Mouse (Mus musculus): ENCODE results near the gene Mst1r.

Mst1r gene

DNA sequence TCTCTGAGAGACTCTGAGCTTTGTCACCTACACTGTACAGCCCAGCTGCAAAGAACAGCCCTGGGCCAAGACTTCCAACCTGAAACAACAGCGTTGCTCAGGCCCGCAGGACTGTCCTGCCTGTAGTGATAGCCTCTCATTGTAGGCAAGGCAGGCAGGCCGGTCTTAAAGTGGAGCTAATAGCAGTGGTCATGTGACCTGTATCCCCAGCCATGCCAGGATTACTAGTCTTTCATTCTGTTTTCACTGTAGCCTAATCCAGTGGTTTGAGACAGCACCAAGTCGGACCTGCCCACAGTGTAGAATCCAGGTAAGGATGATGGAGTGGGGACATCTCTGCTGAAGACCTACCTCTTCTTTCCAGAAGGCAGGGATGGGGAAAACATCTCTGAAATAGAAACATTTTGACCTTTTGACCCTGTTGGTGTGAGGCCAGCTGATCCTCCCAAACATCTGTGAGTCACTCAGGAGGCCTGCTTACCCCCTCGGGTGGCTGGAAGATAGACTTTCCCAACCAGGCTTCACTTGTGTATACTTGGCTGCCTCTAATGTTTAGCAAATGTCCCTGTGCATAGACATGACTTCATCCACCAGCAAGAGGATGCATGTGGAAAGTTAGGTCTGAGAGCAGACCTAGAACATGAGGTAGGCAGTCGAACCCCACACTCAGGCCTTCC lies 49.1 kb downstream of the Mst1r start:
- DNase-seq (ENCODE audit: low spot score in 2 of 2), result no peak

DNA sequence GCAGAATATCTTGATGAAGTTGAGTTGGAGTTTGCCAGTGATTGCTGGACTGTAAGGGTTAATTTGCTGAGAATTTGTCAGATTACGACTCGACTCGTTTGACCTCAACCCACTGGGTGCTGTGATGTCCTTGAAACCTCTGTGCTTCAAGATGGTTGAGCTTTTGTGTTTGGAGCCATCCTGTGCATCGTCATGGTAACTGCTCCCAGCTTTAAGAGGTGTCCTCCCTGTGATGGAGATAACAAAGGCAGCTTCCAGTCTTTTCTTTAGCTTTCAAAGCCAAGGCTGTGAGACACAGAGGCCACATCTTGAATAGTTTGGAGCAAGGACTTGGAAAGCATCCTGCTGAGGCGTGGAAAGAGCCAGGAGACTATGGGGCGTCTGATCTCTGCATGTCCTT lies 50.5 kb downstream of the Mst1r start:
- DNase-seq (ENCODE audit: low spot score in 2 of 2), result no peak

DNA sequence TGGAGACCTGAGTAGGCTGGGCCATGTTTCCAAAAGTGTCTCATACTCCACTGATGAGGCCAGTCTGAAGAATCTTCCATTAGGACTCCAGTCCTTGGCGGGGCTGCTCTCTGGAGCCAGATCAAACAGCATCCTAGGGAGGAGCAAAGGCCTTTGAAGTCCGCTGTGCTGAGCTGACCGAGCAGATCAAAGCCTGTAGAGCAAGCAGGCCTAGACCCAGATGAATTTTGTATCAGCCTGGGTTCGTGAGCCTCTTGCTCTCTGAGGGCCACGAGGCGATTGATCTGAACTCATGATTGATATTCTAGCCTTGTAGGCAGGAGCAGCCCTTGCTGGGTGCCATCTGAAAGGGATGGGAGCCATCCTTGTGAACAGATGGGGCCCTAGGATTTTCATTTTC lies 53.2 kb downstream of the Mst1r start:
- no peak for DNase-seq (ENCODE audit: low spot score in 2 of 2)

DNA sequence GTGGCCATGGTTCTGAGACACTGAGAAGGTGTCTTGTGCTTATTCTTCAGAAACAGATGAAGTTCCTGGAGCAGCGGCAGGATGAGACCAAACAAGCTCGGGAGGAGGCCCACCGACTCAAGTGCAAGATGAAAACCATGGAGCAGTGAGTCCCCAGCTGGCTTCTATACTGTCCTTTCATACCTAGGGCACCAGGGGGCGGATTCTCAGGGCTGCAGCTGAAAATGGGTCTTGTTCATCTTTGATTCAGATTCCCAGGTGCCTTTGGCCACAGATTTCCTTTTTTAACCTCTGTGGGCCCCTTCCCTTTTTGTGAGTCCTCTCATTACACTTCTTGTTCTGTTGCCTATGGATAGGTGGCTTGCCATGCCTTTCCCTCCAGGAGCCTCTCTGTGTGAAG lies 54.3 kb downstream of the Mst1r start:
- no peak for DNase-seq (ENCODE audit: low spot score in 2 of 2)

DNA sequence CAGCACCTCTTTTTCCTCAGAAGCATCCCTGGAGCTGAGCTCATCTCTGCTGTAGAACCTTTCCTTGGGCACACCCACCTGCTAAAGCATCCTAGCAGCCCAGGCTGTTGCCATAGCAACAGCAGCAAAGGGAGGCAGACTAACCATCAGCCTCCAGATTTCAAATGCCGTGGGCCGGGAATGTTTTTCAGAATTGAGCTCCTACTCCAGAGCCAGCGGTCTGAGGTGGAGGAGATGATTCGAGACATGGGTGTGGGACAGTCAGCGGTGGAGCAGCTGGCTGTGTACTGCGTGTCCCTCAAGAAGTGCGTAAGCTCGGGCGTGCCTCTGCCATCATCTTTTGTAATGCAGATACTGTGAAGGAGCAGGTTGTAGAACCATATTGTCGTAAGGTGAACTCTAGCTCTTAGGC lies 54.7 kb downstream of the Mst1r start:
- DNase-seq (ENCODE audit: low spot score in 2 of 2), result peak; percentile 85 to 91

DNA sequence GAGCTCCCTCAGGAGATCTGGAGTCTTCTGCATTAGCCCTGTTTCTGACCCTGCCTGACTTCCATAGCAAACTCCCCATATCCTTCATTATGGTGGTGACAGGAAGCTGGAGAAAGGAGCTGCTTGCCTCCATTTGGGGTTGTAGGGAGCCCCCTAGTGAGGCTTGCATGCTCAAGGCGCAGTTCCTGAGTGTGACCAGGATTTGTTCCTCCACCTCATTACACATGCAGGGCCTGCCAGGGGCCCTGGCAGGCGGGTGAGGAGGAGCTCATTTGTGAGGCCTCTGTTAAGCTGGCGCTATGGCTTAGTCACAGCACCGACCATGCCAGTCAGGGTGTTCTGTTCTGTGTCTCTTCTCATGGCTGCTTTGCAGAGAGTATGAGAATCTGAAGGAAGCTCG lies 55.2 kb downstream of the Mst1r start:
- DNase-seq (ENCODE audit: low spot score in 2 of 2), result peak; percentile 59 to 69

DNA sequence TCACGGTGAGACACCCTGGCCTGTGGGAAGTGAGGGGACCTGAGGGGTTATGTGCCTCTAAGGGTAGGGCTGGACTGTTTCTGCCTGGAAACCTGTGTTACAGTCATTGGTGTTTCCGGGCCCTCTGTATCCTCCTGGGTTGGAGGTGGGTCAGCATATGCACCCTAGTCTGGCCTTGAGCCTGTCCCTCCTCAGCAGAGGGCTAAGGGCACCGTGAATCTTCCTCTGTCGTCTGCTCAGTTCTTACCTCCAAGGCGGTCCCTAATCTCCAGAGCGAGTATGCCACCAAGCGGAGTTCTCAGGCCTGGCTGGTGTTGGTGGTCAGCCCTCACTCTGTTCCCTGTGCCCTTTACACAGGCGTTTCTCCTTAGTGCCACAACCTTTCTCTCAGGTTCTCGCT lies 56.2 kb downstream of the Mst1r start:
- DNase-seq (ENCODE audit: low spot score in 2 of 2), result no peak

DNA sequence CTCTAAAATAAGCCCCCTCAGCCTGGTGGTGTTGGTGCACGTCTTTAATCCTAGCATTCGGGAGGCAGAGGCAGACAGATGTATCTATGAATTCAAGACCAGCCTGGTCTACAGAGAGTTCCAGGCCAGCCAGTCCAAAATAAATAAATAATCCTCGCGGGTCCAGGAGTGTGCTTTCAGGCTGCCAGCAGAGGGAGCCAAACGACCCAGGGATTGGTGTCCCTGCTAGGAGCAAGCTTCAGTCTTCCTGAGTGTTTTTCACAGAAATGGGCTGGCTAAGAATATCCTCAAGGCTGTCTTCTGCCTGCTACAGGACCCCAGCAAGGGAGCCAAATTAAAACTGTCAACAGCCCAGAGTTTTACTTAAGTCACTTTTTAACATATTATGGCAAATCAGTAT lies 57.0 kb downstream of the Mst1r start:
- peak in 1 of 2 experiments; percentile 58 for DNase-seq (ENCODE audit: low spot score in 2 of 2)

DNA sequence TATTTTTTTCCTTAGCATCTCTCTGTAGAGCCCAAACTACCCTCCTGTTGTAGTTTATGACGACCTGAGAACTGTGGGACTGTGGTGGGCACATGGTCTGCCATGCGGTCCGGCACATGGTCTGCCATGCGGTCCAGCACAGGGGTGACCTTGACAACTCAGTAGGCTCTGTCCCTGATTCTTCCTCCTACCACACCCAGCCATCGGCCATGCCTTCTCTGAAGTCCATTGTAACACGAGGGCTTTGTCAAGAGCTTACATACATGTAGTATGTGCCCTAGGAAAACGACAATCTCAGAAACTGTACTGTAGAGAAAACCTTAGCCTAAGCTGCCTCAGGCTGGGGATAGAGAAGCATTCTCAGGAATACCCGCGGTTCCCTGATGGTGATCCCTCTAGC lies 58.0 kb downstream of the Mst1r start:
- DNase-seq (ENCODE audit: low spot score in 2 of 2), result no peak

DNA sequence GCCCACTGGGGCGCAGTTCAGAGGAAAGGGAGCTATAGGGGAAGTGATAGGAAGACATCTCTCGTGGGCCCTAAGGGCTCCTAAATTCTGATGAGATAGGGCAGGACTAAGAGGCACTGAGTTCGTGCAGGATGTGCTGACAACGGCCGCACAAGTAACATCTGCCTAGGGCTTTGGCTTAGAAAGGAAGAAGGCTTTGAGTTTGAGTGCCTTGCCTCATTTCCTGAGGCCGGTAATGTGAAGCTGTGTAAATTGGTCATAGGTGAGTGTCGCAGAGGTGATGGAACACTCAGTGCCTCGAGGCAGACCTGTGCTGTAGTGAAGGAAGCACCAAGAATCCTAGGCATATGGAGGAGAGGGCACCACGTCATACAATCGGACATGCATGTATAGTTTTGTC lies 60.0 kb downstream of the Mst1r start:
- no peak for DNase-seq (ENCODE audit: low spot score in 2 of 2)

DNA sequence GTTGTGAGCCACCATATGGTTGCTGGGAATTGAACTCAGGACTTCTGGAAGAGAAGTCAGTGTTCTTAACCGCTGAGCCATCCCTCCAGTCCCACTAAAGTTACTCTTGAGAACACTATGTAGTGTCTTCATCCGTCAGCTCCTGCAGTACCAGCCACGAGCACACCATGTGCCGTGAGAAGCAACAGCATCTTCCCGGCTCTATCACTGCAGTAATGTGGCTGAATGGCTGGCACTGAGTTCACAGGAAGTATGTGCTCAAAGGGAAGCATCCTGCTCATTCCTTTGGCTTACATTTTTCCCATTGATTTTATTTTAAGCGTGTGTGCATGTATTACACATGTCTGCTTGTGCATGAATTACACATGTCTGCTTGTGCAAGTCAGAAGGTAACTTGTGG lies 60.8 kb downstream of the Mst1r start:
- DNase-seq (ENCODE audit: low spot score in 2 of 2), result no peak

DNA sequence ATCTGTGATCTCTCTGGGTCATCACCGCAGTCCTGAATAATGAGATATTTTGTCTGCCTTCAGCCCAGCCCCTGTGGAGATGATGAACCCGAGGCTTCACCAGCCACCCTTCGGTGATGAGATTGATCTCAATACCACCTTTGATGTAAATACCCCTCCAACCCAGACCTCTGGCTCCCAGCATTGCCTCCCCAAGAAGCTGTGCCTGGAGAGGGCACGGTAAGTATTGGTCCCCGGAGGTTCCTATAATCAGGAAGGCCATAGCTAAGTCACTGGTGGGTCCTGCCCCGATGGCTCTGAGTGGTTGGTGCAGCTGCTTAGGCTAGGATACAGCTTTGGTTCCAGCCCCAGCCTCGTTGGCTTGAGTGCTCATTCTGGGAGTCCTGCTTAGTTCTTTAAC lies 61.9 kb downstream of the Mst1r start:
- DNase-seq (ENCODE audit: low spot score in 2 of 2), result no peak

All from right cerebral cortex, postnatal 36 days (tissue).